Mouse (Mus musculus): ENCODE measurements around the gene Sipa1l2.

GRCm38 (mm10) chr8:125526582-125526981 lies 43.0 kb downstream of the Sipa1l2 start:
- TF ChIP-seq CTCF (IDR thresholded peaks at IDR 0.05; ENCODE audit: control insufficient read depth, insufficient read depth, insufficient replicate concordance, low read depth, low read length) (no peak), POLR2A (IDR thresholded peaks at IDR 0.05; ENCODE audit: control insufficient read depth, low read depth, low read length) (no peak)
